Comparison of ENCODE assay signal across 13 mouse cellular contexts in the genomic region with DNA sequence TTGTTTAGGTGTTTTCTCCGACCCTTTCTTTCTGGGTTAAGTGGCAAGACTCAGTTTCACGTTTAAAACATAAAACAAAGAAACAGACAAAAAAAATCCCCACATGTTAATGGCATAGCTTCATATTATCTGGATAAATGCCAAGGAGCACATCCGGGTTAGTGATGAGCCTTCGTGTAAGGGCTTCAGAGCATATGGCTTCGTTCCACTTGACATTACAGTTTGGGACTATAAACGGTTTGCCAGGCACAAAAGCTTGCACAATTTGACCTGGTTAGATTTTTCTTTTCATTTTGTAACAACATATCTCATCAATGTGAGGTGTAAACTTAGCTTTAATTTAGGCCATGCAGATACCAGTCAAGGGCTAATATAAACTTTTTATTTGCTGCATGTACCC.
"Had no signal": no experiment of that assay in that cellular context is flagged by ENCODE, and none has a peak within 500 bp of the region (broad histone marks: within the 10 kb centered on the region; RNA-seq: fewer than 3 reads in every experiment).

No protein-coding gene starts in this region.

- H3K4me2 ChIP-seq: limb, embryonic 15.5 days; midbrain, embryonic 12.5 days; neural tube, embryonic 12.5 days had no signal

- H3K9me3 ChIP-seq: limb, embryonic 15.5 days; midbrain, embryonic 12.5 days; neural tube, embryonic 12.5 days had no signal

- H3K9ac ChIP-seq: limb, embryonic 15.5 days; liver, embryonic 14.5 days; midbrain, embryonic 12.5 days; neural tube, embryonic 12.5 days had no signal

- H3K27ac ChIP-seq: hindbrain, postnatal 0 days; limb, embryonic 15.5 days; liver, embryonic 14.5 days; midbrain, embryonic 12.5 days; neural tube, embryonic 12.5 days had no signal

- H3K27me3 ChIP-seq: limb, embryonic 15.5 days; midbrain, embryonic 12.5 days; neural tube, embryonic 12.5 days had no signal

- ATAC-seq: hindbrain, postnatal 0 days had no signal

- H3K4me3 ChIP-seq: limb, embryonic 15.5 days; midbrain, embryonic 12.5 days; myocyte; neural tube, embryonic 12.5 days had no signal

- H3K36me3 ChIP-seq: limb, embryonic 15.5 days; midbrain, embryonic 12.5 days; neural tube, embryonic 12.5 days had no signal

- DNase-seq: kidney, adult 11 months; kidney, postnatal 14 days; left cerebral cortex, postnatal 4 days; lung, adult 18-20 months; right cerebral cortex, adult 18-20 months; right cerebral cortex, postnatal 25 days; thymus, postnatal 36 days had no signal

- H3K4me1 ChIP-seq: limb, embryonic 15.5 days; midbrain, embryonic 12.5 days; neural tube, embryonic 12.5 days had no signal
